Mouse (Mus musculus): Measurements from ENCODE around the gene Bpgm. TPM values are rescaled to one million over a fixed set of nuclear protein-coding genes. Genes with fewer than 3 reads are reported as not detected.

Bpgm gene
- polyA plus RNA-seq, 1 experiment from 2014 or later = 74.0 TPM

- Histone ChIP-seq H3K27ac (replicated peaks) (no peak overlapping the region), H3K4me2 (no peak overlapping the region), H3K4me3 (no peak overlapping the region), H3K27me3 (no peaks in the 10 kb centered on the region), H3K36me3 (no peaks in the 10 kb centered on the region), H3K9ac (no peak overlapping the region), H3K4me1 (replicated peaks) (no peaks in the 10 kb centered on the region), H3K9me3 (no peaks in the 10 kb centered on the region)
- WGBS = 82% methylated on average over 1 of the region's 1 CpGs
- no peak for ATAC-seq (ENCODE audit: low read depth)
Measured at GRCm38 (mm10) chr6:34515783-34516099, 39.7 kb downstream of the Bpgm start.

GRCm38 (mm10) chr6:34517750-34518149, 41.7 kb downstream of the Bpgm start:
- H3K4me2 ChIP-seq = no peak overlapping the region
- no peak overlapping the region for H3K27ac ChIP-seq (replicated peaks)
- H3K9me3 ChIP-seq = no peaks in the 10 kb centered on the region
- ATAC-seq (ENCODE audit: low read depth) = no peak
- H3K27me3 ChIP-seq = no peaks in the 10 kb centered on the region
- 72% methylated on average over 5 of the region's 5 CpGs for WGBS
- H3K4me3 ChIP-seq = no peak overlapping the region
- H3K4me1 ChIP-seq (replicated peaks) = no peaks in the 10 kb centered on the region
- no peak overlapping the region for H3K9ac ChIP-seq
- H3K36me3 ChIP-seq = no peaks in the 10 kb centered on the region

- Histone ChIP-seq H3K27me3 (no peaks in the 10 kb centered on the region), H3K4me1 (replicated peaks) (no peaks in the 10 kb centered on the region), H3K9me3 (no peaks in the 10 kb centered on the region), H3K27ac (replicated peaks) (no peak overlapping the region), H3K4me2 (no peak overlapping the region), H3K4me3 (no peak overlapping the region), H3K9ac (no peak overlapping the region), H3K36me3 (no peaks in the 10 kb centered on the region)
- no peak for ATAC-seq (ENCODE audit: low read depth)
- 78% methylated on average over 1 of the region's 1 CpGs for WGBS
Measured at GRCm38 (mm10) chr6:34519087-34519486, 43.1 kb downstream of the Bpgm start.

- no peak for ATAC-seq (ENCODE audit: low read depth)
- WGBS = 88% methylated on average over 2 of the region's 2 CpGs
Measured at GRCm38 (mm10) chr6:34520491-34520890, 44.5 kb downstream of the Bpgm start.

GRCm38 (mm10) chr6:34520912-34521311, 44.9 kb downstream of the Bpgm start:
- ATAC-seq (ENCODE audit: low read depth) = no peak
- Histone ChIP-seq H3K4me3 (no peak overlapping the region), H3K9ac (no peak overlapping the region), H3K4me2 (no peak overlapping the region), H3K27ac (replicated peaks) (no peak overlapping the region), H3K27me3 (no peaks in the 10 kb centered on the region), H3K9me3 (no peaks in the 10 kb centered on the region), H3K36me3 (no peaks in the 10 kb centered on the region), H3K4me1 (replicated peaks) (no peaks in the 10 kb centered on the region)
- 41% methylated on average over 6 of the region's 6 CpGs for WGBS

More at GRCm38 (mm10) chr6:34520491-34520890, 44.5 kb downstream of the Bpgm start:
- no peaks in the 10 kb centered on the region for H3K27me3 ChIP-seq
- H3K36me3 ChIP-seq = no peaks in the 10 kb centered on the region
- H3K27ac ChIP-seq (replicated peaks) = no peak overlapping the region
- no peak overlapping the region for H3K4me2 ChIP-seq
- no peaks in the 10 kb centered on the region for H3K4me1 ChIP-seq (replicated peaks)
- no peak overlapping the region for H3K9ac ChIP-seq
- H3K4me3 ChIP-seq = no peak overlapping the region
- no peaks in the 10 kb centered on the region for H3K9me3 ChIP-seq

- Histone ChIP-seq H3K4me2 (no peak overlapping the region), H3K36me3 (no peaks in the 10 kb centered on the region), H3K4me3 (no peak overlapping the region), H3K4me1 (replicated peaks) (no peaks in the 10 kb centered on the region), H3K27me3 (no peaks in the 10 kb centered on the region), H3K9me3 (no peaks in the 10 kb centered on the region), H3K9ac (no peak overlapping the region), H3K27ac (replicated peaks) (no peak overlapping the region)
- no peak for ATAC-seq (ENCODE audit: low read depth)
- WGBS = 84% methylated on average over 5 of the region's 5 CpGs
Measured at GRCm38 (mm10) chr6:34523476-34523875, 47.5 kb downstream of the Bpgm start.

- no peak for ATAC-seq (ENCODE audit: low read depth)
- Histone ChIP-seq H3K27ac (replicated peaks) (no peak overlapping the region), H3K4me1 (replicated peaks) (no peaks in the 10 kb centered on the region), H3K9ac (no peak overlapping the region), H3K4me3 (no peak overlapping the region), H3K36me3 (no peaks in the 10 kb centered on the region), H3K9me3 (no peaks in the 10 kb centered on the region), H3K4me2 (no peak overlapping the region), H3K27me3 (no peaks in the 10 kb centered on the region)
- WGBS = 97% methylated on average over 1 of the region's 1 CpGs
Measured at GRCm38 (mm10) chr6:34525499-34525924, 49.5 kb downstream of the Bpgm start.

GRCm38 (mm10) chr6:34525927-34526326, 49.9 kb downstream of the Bpgm start:
- Histone ChIP-seq H3K27me3 (no peaks in the 10 kb centered on the region), H3K4me2 (no peak overlapping the region), H3K4me1 (replicated peaks) (no peaks in the 10 kb centered on the region), H3K36me3 (no peaks in the 10 kb centered on the region), H3K9ac (no peak overlapping the region), H3K9me3 (no peaks in the 10 kb centered on the region), H3K4me3 (no peak overlapping the region), H3K27ac (replicated peaks) (no peak overlapping the region)
- no peak for ATAC-seq (ENCODE audit: low read depth)
- 74% methylated on average over 6 of the region's 6 CpGs for WGBS

- Histone ChIP-seq H3K27me3 (no peaks in the 10 kb centered on the region), H3K4me3 (no peak overlapping the region), H3K27ac (replicated peaks) (no peak overlapping the region), H3K9ac (no peak overlapping the region), H3K4me1 (replicated peaks) (no peaks in the 10 kb centered on the region), H3K9me3 (no peaks in the 10 kb centered on the region), H3K36me3 (no peaks in the 10 kb centered on the region), H3K4me2 (no peak overlapping the region)
- WGBS = 81% methylated on average over 3 of the region's 3 CpGs
- no peak for ATAC-seq (ENCODE audit: low read depth)
Measured at GRCm38 (mm10) chr6:34526389-34526788, 50.4 kb downstream of the Bpgm start.

GRCm38 (mm10) chr6:34528131-34528530, 52.1 kb downstream of the Bpgm start:
- Histone ChIP-seq H3K27ac (replicated peaks) (no peak overlapping the region), H3K36me3 (no peaks in the 10 kb centered on the region), H3K9ac (no peak overlapping the region), H3K4me3 (no peak overlapping the region), H3K9me3 (no peaks in the 10 kb centered on the region), H3K4me1 (replicated peaks) (no peaks in the 10 kb centered on the region), H3K4me2 (no peak overlapping the region), H3K27me3 (no peaks in the 10 kb centered on the region)
- 87% methylated on average over 2 of the region's 2 CpGs for WGBS
- no peak for ATAC-seq (ENCODE audit: low read depth)

GRCm38 (mm10) chr6:34529992-34530391, 54.0 kb downstream of the Bpgm start:
- Histone ChIP-seq H3K4me3 (no peak overlapping the region), H3K9me3 (no peaks in the 10 kb centered on the region), H3K4me2 (no peak overlapping the region), H3K9ac (no peak overlapping the region), H3K36me3 (no peaks in the 10 kb centered on the region), H3K4me1 (replicated peaks) (no peaks in the 10 kb centered on the region), H3K27ac (replicated peaks) (no peak overlapping the region), H3K27me3 (no peaks in the 10 kb centered on the region)
- ATAC-seq (ENCODE audit: low read depth) = no peak
- WGBS = 65% methylated on average over 3 of the region's 3 CpGs

GRCm38 (mm10) chr6:34533055-34533454, 57.0 kb downstream of the Bpgm start:
- H3K4me2 ChIP-seq = no peak overlapping the region
- no peaks in the 10 kb centered on the region for H3K9me3 ChIP-seq
- no peak overlapping the region for H3K27ac ChIP-seq (replicated peaks)
- H3K9ac ChIP-seq = no peak overlapping the region
- H3K4me1 ChIP-seq (replicated peaks) = no peaks in the 10 kb centered on the region
- no peaks in the 10 kb centered on the region for H3K36me3 ChIP-seq
- H3K27me3 ChIP-seq = no peaks in the 10 kb centered on the region
- ATAC-seq (ENCODE audit: low read depth) = no peak
- 91% methylated on average over 1 of the region's 1 CpGs for WGBS
- H3K4me3 ChIP-seq = no peak overlapping the region

- Histone ChIP-seq H3K9me3 (no peaks in the 10 kb centered on the region), H3K4me3 (no peak overlapping the region), H3K27me3 (no peaks in the 10 kb centered on the region), H3K4me1 (replicated peaks) (no peaks in the 10 kb centered on the region), H3K27ac (replicated peaks) (no peak overlapping the region), H3K36me3 (no peaks in the 10 kb centered on the region), H3K9ac (no peak overlapping the region), H3K4me2 (no peak overlapping the region)
- no peak for ATAC-seq (ENCODE audit: low read depth)
- WGBS = 76% methylated on average over 5 of the region's 5 CpGs
Measured at GRCm38 (mm10) chr6:34533896-34534295, 57.9 kb downstream of the Bpgm start.
